Mouse (Mus musculus): ENCODE results near the gene Mbd3l1. TPM values are rescaled to one million over a fixed set of nuclear protein-coding genes. Genes with fewer than 3 reads are reported as not detected.

The Mbd3l1 gene
- total RNA-seq (2021) (not detected), polyA plus RNA-seq (2012; rRNA removed) (not detected in 2 replicates)
- long read RNA-seq, result 0 reads

DNA sequence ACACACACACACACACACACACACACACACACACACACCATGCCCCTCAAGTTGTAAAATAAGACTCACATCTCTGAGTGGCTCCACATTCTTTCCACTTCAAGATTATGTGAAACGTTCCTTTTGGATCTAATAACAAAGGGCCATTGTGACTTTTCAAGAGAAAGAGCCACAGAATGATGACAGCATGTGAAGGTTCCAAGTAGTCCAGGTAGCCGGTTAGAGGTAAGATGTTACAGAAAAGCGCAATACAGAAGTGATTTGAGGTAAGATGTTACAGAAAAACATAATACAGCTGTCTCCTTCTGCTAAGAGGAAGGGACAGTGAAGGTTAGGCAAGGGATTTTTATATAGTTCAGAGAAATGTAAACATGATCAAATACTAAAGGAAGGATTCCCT, at the start of gene Mbd3l1, which contains the start of gene Zfp558:
TSS of gene Mbd3l1 (plus strand) at position 192 of the 400 bp plus-strand sequence.
TSS of gene Zfp558 (minus strand) at position 101 of the 400 bp plus-strand sequence.
- no peak within 1 kb of the TSS for H3K4me3 ChIP-seq
- H3K9ac ChIP-seq (ENCODE audit: low read depth, low read length), result no peak within 1 kb of the TSS
- H3K36me3 ChIP-seq (ENCODE audit: control insufficient read depth, insufficient read depth, low read length), result no peaks in the 10 kb centered on the region
- DNase-seq, result no peak
- intact Hi-C loops (cut with DNase I), result no loop called here
- no peaks in the 10 kb centered on the region for H3K4me1 ChIP-seq (ENCODE audit: control insufficient read depth, insufficient read depth, low read length)
- no peak for TF ChIP-seq CTCF (IDR thresholded peaks at IDR 0.05)
- no peak for TF ChIP-seq EP300 (IDR thresholded peaks at IDR 0.05; ENCODE audit: insufficient read depth, low read depth, low read length)
- TF ChIP-seq POLR2A (IDR thresholded peaks at IDR 0.05; ENCODE audit: insufficient read depth, low read depth, low read length), result no peak
- H3K27me3 ChIP-seq (ENCODE audit: control insufficient read depth, insufficient read depth, low read length), result no peaks in the 10 kb centered on the region
- H3K79me2 ChIP-seq (replicated peaks; ENCODE audit: control insufficient read depth, insufficient read depth, low read length), result no peaks in the 10 kb centered on the region
- no peak within 1 kb of the TSS for H3K27ac ChIP-seq
- 55% methylated on average over 3 of the region's 3 CpGs for WGBS

DNA sequence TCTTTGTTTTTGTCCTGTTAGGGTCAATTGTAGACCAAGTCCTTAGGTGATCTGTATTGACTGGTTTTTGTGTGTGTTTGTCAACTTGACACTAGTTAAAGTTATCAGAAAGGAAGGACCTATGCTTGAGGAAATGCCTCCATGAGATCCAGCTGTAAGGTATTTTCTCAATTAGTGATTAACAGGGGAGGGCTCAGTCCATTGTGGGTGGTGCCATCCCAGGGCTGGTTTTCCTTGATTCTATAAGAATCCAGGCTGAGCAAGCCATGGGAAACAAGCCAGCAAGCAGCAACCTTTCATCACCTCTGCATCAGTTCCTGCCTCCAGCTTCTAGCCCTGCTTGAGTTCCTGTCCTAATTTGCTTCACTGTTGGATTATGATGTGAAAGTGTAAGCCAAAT, 47.8 kb upstream of the Mbd3l1 start, which contains the start of gene Mbd3l2:
TSS of gene Mbd3l2 (plus strand) at position 301 of the 400 bp plus-strand sequence.
- Histone ChIP-seq H3K9ac (ENCODE audit: low read depth, low read length) (no peak within 1 kb of the TSS), H3K27ac (no peak within 1 kb of the TSS), H3K27me3 (ENCODE audit: control insufficient read depth, insufficient read depth, low read length) (no peaks in the 10 kb centered on the region), H3K4me1 (ENCODE audit: control insufficient read depth, insufficient read depth, low read length) (no peaks in the 10 kb centered on the region), H3K4me3 (no peak within 1 kb of the TSS), H3K36me3 (ENCODE audit: control insufficient read depth, insufficient read depth, low read length) (no peaks in the 10 kb centered on the region), H3K79me2 (replicated peaks; ENCODE audit: control insufficient read depth, insufficient read depth, low read length) (no peaks in the 10 kb centered on the region)
- DNase-seq, result no peak
- TF ChIP-seq CTCF (IDR thresholded peaks at IDR 0.05), result no peak
- no peak for TF ChIP-seq POLR2A (IDR thresholded peaks at IDR 0.05; ENCODE audit: insufficient read depth, low read depth, low read length)
- TF ChIP-seq EP300 (IDR thresholded peaks at IDR 0.05; ENCODE audit: insufficient read depth, low read depth, low read length), result no peak
- intact Hi-C loops (cut with DNase I), result no loop called here

GRCm38 (mm10) chr9:18431687-18432086, 46.5 kb upstream of the Mbd3l1 start:
- 50% methylated on average over 10 of the region's 10 CpGs for WGBS
- H3K79me2 ChIP-seq (replicated peaks; ENCODE audit: control insufficient read depth, insufficient read depth, low read length), result no peaks in the 10 kb centered on the region
- H3K9ac ChIP-seq (ENCODE audit: low read depth, low read length), result no peak overlapping the region
- no peaks in the 10 kb centered on the region for H3K36me3 ChIP-seq (ENCODE audit: control insufficient read depth, insufficient read depth, low read length)
- no peaks in the 10 kb centered on the region for H3K4me1 ChIP-seq (ENCODE audit: control insufficient read depth, insufficient read depth, low read length)
- H3K4me3 ChIP-seq, result no peak overlapping the region
- no peaks in the 10 kb centered on the region for H3K27me3 ChIP-seq (ENCODE audit: control insufficient read depth, insufficient read depth, low read length)
- no peak overlapping the region for H3K27ac ChIP-seq
- intact Hi-C loops (cut with DNase I), result no loop called here
- DNase-seq, result peak in 1 of 2 experiments; percentile 7
- no peak for TF ChIP-seq CTCF (IDR thresholded peaks at IDR 0.05)
- TF ChIP-seq EP300 (IDR thresholded peaks at IDR 0.05; ENCODE audit: insufficient read depth, low read depth, low read length), result no peak
- TF ChIP-seq POLR2A (IDR thresholded peaks at IDR 0.05; ENCODE audit: insufficient read depth, low read depth, low read length), result no peak

DNA sequence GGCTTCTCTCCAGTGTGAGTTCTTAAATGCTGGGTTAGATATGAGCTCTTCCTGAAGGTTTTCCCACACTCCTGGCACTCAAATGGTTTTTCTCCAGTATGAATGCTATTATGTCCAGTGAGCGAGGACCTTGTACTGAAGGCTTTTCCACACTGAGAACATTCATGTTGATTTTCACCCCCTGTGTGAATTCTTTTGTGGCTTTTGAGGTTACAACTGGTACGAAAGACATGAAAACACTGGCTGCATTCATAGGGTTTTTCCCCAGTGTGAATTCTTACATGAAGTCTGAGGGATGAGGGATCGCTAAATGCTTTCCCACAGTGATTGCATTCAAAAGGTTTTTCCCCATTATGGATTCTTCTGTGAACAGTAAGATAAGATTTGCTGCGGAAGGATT, 21.6 kb upstream of the Mbd3l1 start:
- WGBS, result 77% methylated on average over 4 of the region's 4 CpGs
- no peak overlapping the region for H3K27ac ChIP-seq
- H3K4me1 ChIP-seq (ENCODE audit: control insufficient read depth, insufficient read depth, low read length), result no peaks in the 10 kb centered on the region
- no peaks in the 10 kb centered on the region for H3K79me2 ChIP-seq (replicated peaks; ENCODE audit: control insufficient read depth, insufficient read depth, low read length)
- no peak overlapping the region for H3K9ac ChIP-seq (ENCODE audit: low read depth, low read length)
- no peaks in the 10 kb centered on the region for H3K27me3 ChIP-seq (ENCODE audit: control insufficient read depth, insufficient read depth, low read length)
- no peak overlapping the region for H3K4me3 ChIP-seq
- no peak for DNase-seq
- intact Hi-C loops (cut with DNase I), result no loop called here
- no peaks in the 10 kb centered on the region for H3K36me3 ChIP-seq (ENCODE audit: control insufficient read depth, insufficient read depth, low read length)
- no peak for TF ChIP-seq EP300 (IDR thresholded peaks at IDR 0.05; ENCODE audit: insufficient read depth, low read depth, low read length)
- TF ChIP-seq POLR2A (IDR thresholded peaks at IDR 0.05; ENCODE audit: insufficient read depth, low read depth, low read length), result no peak
- TF ChIP-seq CTCF (IDR thresholded peaks at IDR 0.05), result no peak

GRCm38 (mm10) chr9:18467350-18467749, 10.8 kb upstream of the Mbd3l1 start:
- TF ChIP-seq EP300 (IDR thresholded peaks at IDR 0.05; ENCODE audit: insufficient read depth, low read depth, low read length) (no peak), CTCF (IDR thresholded peaks at IDR 0.05) (no peak)
- H3K27ac ChIP-seq, result no peak overlapping the region
- no peaks in the 10 kb centered on the region for H3K27me3 ChIP-seq (ENCODE audit: control insufficient read depth, insufficient read depth, low read length)
- H3K4me1 ChIP-seq (ENCODE audit: control insufficient read depth, insufficient read depth, low read length), result no peaks in the 10 kb centered on the region
- H3K79me2 ChIP-seq (replicated peaks; ENCODE audit: control insufficient read depth, insufficient read depth, low read length), result no peaks in the 10 kb centered on the region
- 73% methylated on average over 3 of the region's 3 CpGs for WGBS
- H3K9ac ChIP-seq (ENCODE audit: low read depth, low read length), result no peak overlapping the region
- no peak overlapping the region for H3K4me3 ChIP-seq
- intact Hi-C loops (cut with DNase I), result no loop called here
- DNase-seq, result no peak
- H3K36me3 ChIP-seq (ENCODE audit: control insufficient read depth, insufficient read depth, low read length), result no peaks in the 10 kb centered on the region

DNA sequence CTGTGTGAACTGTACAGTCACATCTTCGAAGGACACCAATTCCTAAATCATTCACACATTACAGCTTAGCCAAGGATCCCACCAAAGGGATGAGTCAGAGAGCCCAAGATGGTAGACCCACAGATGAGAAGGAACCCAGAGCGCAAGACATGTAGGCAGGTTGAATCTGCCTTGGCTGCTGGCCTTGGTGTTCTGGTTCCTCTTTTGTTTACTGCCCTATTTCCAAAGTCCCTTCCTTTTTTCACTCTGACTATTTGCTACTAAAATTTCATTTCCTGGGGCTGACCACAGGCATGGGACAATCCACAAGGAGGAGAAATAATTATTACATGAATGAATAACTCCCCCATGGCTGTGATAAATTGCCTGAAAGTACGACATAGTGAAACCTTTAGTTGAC, 10.2 kb upstream of the Mbd3l1 start:
- intact Hi-C loops (cut with DNase I), result no loop called here
- DNase-seq, result no peak
- no peak overlapping the region for H3K9ac ChIP-seq (ENCODE audit: low read depth, low read length)
- H3K4me1 ChIP-seq (ENCODE audit: control insufficient read depth, insufficient read depth, low read length), result no peaks in the 10 kb centered on the region
- WGBS, result 80% methylated on average over 3 of the region's 3 CpGs
- H3K36me3 ChIP-seq (ENCODE audit: control insufficient read depth, insufficient read depth, low read length), result no peaks in the 10 kb centered on the region
- TF ChIP-seq EP300 (IDR thresholded peaks at IDR 0.05; ENCODE audit: insufficient read depth, low read depth, low read length) (no peak), CTCF (IDR thresholded peaks at IDR 0.05) (no peak), POLR2A (IDR thresholded peaks at IDR 0.05; ENCODE audit: insufficient read depth, low read depth, low read length) (no peak)
- no peaks in the 10 kb centered on the region for H3K27me3 ChIP-seq (ENCODE audit: control insufficient read depth, insufficient read depth, low read length)
- H3K27ac ChIP-seq, result no peak overlapping the region
- H3K79me2 ChIP-seq (replicated peaks; ENCODE audit: control insufficient read depth, insufficient read depth, low read length), result no peaks in the 10 kb centered on the region
- no peak overlapping the region for H3K4me3 ChIP-seq

Data from heart, adult 2 months (tissue).